Mouse (Mus musculus) neural tube, embryonic 11.5 days (tissue): Measurements from ENCODE around the gene Cap1. TPM values are rescaled to one million over a fixed set of nuclear protein-coding genes. Genes with fewer than 3 reads are reported as not detected.
"Not testable (repeated sequence)": the region's sequence is repeated elsewhere in the genome, so short reads cannot be mapped to it uniquely, and the experiment has no call there.

ENCODE experiments used
- ATAC-seq: fragments of 200-750 bp; cut with Nextera tagmentation; 2 replicates; pipeline ENCODE4 v1.8.0; 2017; ENCODE audit warnings: moderate number of reproducible peaks, mild to moderate bottlenecking, moderate TSS enrichment, moderate library complexity; ENCODE audit not compliant: insufficient read depth, low FRiP score, low TSS enrichment
- DNase-seq: peaks from one replicate; pipeline ENCODE4 v3.0.0-alpha.2; 2015; ENCODE audit warnings: low spot score
- H3K27ac ChIP-seq: fragments of 300-500 bp; sonication (generic); 2 replicates; pipeline ENCODE4 v1.5.1; 2014; ENCODE audit warnings: low read depth, mild to moderate bottlenecking, low read length
- H3K27me3 ChIP-seq: fragments of 300-500 bp; sonication (generic); 2 replicates; pipeline ENCODE4 v1.6.1; 2014; ENCODE audit warnings: mild to moderate bottlenecking, low read length, mixed read lengths; ENCODE audit not compliant: control insufficient read depth, insufficient read depth
- H3K36me3 ChIP-seq: fragments of 300-500 bp; sonication (generic); 2 replicates; pipeline ENCODE4 v1.6.1; 2014; ENCODE audit warnings: mild to moderate bottlenecking, low read length, moderate library complexity, mixed read lengths; ENCODE audit not compliant: control insufficient read depth, insufficient read depth
- H3K4me1 ChIP-seq: fragments of 300-500 bp; sonication (generic); 2 replicates; pipeline ENCODE4 v1.6.1; 2014; ENCODE audit warnings: low read length, mixed read lengths; ENCODE audit not compliant: control insufficient read depth, insufficient read depth
- H3K4me2 ChIP-seq: fragments of 300-500 bp; sonication (generic); 2 replicates; pipeline ENCODE4 v1.6.1; 2014; ENCODE audit warnings: low read depth, mild to moderate bottlenecking, moderate library complexity
- H3K4me3 ChIP-seq: fragments of 300-500 bp; sonication (generic); 2 replicates; pipeline ENCODE4 v1.5.1; 2014; ENCODE audit warnings: low read depth, low read length
- H3K9ac ChIP-seq: fragments of 300-500 bp; sonication (generic); 2 replicates; pipeline ENCODE4 v1.6.1; 2014; ENCODE audit warnings: mild to moderate bottlenecking, low read length
- H3K9me3 ChIP-seq: fragments of 300-500 bp; sonication (generic); 2 replicates; pipeline ENCODE4 v1.6.1; 2016; ENCODE audit warnings: low read length; ENCODE audit not compliant: control insufficient read depth
- whole genome bisulfite sequencing: fragments of 180-500 bp; shearing (Covaris S2); extraction: QIAGEN DNeasy Blood & Tissue Kit; methylation state at CpG from one replicate; pipeline ENCODE4 v1.1.7; 2014; 5-methylcytosine and 5-hydroxymethylcytosine counted together
- polyA plus RNA-seq: library from polyadenylated mRNA; unstranded; fragments of >200 nt; fragmentation: Nextera tagmentation; extraction: Ambion mirVana; gene quantifications from 2 replicates; pipeline ENCODE4 v1.2.1, GENCODE M21; 2014

The Cap1 gene
- polyA plus RNA-seq, 1 experiment from 2014 or later, result 73.6 TPM

DNA sequence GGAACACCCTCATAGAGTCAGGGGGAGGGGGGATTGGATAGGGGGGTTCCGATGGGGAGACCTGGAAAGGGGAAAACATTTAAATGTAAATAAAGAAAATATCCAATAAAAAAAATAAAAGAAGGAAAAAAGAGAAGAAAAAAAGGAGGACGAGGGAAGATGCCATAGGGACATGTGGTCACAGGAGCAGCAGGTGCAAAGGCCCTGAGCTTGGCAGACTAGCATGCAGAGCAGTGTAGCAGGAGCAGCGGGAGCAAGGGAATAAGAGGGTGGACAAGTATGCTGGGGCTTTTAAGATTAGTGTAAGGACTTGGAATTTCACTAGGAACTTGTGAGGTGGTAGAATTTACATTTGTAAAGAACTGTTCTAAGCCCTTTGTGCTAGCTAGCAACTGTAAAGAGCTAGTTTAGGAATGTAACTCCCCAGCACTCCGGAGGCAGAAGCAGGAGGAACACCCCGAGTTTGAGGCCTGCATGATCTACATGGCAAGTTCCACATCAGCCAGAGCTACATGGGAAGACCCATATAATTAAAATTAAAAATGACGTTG, 48.6 kb downstream of the Cap1 start:
- H3K36me3 ChIP-seq, result peaks cover 4% of the 10 kb centered on the region; the same call in 1 of the 2 replicates
- H3K9me3 ChIP-seq, result no peaks in the 10 kb centered on the region
- no peak overlapping the region for H3K27ac ChIP-seq
- WGBS, result 68% methylated on average over 6 of the region's 6 CpGs
- peaks cover 4% of the 10 kb centered on the region for H3K4me1 ChIP-seq
- no peaks in the 10 kb centered on the region for H3K27me3 ChIP-seq
- DNase-seq (no peak), ATAC-seq (no peak)
- H3K9ac ChIP-seq, result no peak overlapping the region
- H3K4me3 ChIP-seq, result no peak overlapping the region
- H3K4me2 ChIP-seq, result peak overlapping the region; percentile 67

DNA sequence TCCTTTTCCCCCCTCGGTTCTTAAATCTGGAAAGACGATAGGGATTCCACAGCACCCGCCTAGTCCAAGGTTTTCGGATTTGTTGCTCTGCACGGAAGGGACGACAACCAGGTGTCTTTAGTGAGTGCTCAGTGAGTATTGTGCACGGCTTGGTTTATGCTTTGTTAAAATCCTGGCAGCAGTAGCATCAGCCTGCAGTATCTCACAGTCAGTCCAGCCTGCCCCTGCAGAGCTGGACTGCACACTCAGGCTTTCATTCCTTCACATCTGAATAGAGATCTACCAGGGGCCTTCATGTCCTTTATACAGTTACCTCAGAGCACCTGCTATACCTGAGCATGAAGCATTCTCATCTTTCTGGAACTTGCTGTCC, 49.5 kb downstream of the Cap1 start:
- no peak for DNase-seq
- Histone ChIP-seq H3K4me1 (peaks cover 6% of the 10 kb centered on the region), H3K9me3 (no peaks in the 10 kb centered on the region), H3K4me3 (peak overlapping the region; percentile 63), H3K27ac (no peak overlapping the region), H3K9ac (peak overlapping the region; percentile 69), H3K36me3 (no peaks in the 10 kb centered on the region), H3K4me2 (peak overlapping the region; percentile 67), H3K27me3 (no peaks in the 10 kb centered on the region)
- whole genome bisulfite sequencing, result 0% methylated on average over 7 of the region's 7 CpGs
- peak; percentile 14 for ATAC-seq

DNA sequence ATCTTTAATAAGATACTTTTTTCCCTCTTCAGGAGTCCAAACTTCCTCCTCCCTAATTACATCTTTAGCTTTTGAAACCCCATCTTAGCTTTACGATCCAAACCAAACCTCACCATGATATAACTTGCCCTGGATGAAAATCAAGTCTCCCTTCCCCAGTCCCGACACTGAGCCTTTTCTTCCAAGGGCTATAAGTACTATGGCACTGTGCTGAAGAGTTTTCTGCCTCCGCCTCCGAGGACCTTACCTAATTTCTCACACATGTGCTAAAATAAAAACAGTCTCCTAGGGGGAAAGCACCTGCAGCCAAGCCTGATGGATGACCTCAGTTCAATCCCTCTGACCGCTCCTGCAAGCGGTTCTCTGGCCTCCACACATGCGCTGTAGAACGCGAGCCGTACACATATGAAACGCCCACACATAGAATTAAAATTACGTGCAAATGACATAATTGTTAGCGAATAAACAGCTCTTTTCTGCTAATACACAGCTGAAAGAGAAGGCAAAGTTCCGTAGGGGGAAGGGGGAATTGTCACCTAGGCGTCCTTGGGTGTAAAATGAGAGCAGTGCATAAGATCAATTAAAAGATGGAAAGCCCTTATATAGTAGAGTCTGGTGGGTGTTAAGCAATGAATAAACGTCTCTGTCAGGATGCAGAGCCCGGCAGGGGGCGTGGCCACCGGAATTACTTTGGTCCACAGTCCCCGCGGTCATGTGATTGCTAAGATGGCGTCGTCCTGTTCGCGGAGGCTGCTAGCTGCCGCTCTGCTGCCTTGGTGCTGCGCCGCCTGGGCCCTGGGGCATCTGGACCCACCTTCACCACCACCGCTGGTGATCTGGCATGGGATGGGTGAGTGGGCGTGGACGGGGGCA, 50.1 kb downstream of the Cap1 start, which contains the start of gene Ppt1:
Ppt1 (plus strand) TSS at position 713 of the 873 bp plus-strand sequence.
- H3K27me3 ChIP-seq, result no peaks in the 10 kb centered on the region
- peak; percentile 89 for DNase-seq
- 5% methylated on average over 31 of the region's 31 CpGs for WGBS
- H3K27ac ChIP-seq, result 0 out of 2 replicates have a peak within 1 kb of the TSS, but pooled peaks have one; percentile 0
- no peaks in the 10 kb centered on the region for H3K9me3 ChIP-seq
- peak; percentile 79 for ATAC-seq
- no peaks in the 10 kb centered on the region for H3K36me3 ChIP-seq
- H3K4me3 ChIP-seq, result peak within 1 kb of the TSS; percentile 63
- peak within 1 kb of the TSS; percentile 69 for H3K9ac ChIP-seq
- H3K4me2 ChIP-seq, result peak within 1 kb of the TSS; percentile 67
- peaks cover 6% of the 10 kb centered on the region for H3K4me1 ChIP-seq

DNA sequence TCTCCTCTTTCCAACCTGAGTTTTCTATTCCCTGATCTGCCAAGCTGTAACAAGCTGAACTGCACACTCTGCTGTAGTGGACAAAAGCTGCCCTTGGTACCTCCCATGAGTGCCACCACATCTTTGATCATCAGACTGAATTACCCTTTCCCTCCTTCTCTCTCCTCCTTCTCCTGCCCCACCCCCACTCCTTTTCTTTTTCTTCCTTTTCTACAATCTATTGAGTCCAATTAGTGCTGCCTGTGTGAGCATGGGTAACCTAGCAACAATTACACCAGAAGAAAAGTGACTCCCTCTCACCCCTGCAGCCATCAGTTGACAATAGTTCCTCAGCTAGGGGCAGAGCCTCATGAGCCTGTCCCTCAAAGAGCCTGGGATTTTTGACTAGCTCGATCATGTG, 54.0 kb downstream of the Cap1 start:
- no peaks in the 10 kb centered on the region for H3K9me3 ChIP-seq
- ATAC-seq (peak; percentile 79), DNase-seq (peak; percentile 55)
- no peaks in the 10 kb centered on the region for H3K36me3 ChIP-seq
- no peak overlapping the region for H3K4me2 ChIP-seq
- H3K4me3 ChIP-seq, result no peak overlapping the region
- H3K4me1 ChIP-seq, result peaks cover 5% of the 10 kb centered on the region
- H3K9ac ChIP-seq, result no peak overlapping the region
- H3K27me3 ChIP-seq, result no peaks in the 10 kb centered on the region
- H3K27ac ChIP-seq, result 0 out of 2 replicates have a peak overlapping the region, but pooled peaks have one; percentile 17
- 0% methylated on average over 1 of the region's 1 CpGs for WGBS

DNA sequence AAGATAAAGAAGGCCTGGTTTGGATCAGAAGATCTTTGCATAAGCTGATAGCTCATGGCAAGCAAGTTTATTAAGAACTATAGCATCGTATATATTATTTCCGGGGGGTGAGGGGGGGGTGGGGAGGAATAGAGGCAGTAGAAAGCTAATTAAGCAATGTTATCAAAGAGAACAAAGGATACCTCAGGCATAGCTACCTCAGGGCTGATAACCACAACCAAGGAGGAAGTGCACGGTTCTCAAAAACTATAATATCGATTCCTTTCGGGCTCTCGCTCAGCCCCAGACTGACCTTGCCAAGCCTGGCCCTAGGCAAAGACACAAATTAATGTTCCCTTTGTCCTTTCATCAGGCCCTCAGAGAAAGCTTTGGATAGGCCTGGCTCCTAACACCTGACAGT, 56.5 kb downstream of the Cap1 start:
- Histone ChIP-seq H3K36me3 (no peaks in the 10 kb centered on the region), H3K9ac (no peak overlapping the region), H3K9me3 (no peaks in the 10 kb centered on the region), H3K27me3 (no peaks in the 10 kb centered on the region), H3K27ac (no peak overlapping the region), H3K4me1 (0 out of 2 replicates have a peak, but pooled peaks cover 2% of the 10 kb centered on the region), H3K4me2 (no peak overlapping the region), H3K4me3 (no peak overlapping the region)
- DNase-seq (no peak), ATAC-seq (no peak)
- WGBS, result 95% methylated on average over 6 of the region's 6 CpGs

DNA sequence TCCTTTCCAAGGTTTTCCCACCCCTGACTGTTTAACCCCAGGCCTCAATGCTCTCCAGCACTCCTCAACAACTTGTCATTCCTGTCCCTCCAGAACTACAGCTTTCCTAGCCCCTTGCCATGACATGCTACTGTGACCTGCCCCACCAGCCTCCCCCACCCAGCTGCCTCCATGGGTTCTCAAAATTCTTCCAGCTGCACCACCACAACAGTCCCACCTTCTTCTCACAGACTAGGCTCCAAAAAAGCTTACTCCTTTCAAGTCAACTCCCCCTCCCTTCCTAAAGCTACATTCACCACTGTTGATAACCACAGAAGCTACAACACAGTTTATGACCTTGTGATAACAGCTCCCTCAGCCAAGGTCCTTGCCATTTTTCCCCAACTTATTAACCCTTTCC, 58.2 kb downstream of the Cap1 start:
- Histone ChIP-seq H3K4me2 (no peak overlapping the region), H3K4me1 (0 out of 2 replicates have a peak, but pooled peaks cover 2% of the 10 kb centered on the region), H3K27ac (no peak overlapping the region), H3K27me3 (no peaks in the 10 kb centered on the region), H3K36me3 (no peaks in the 10 kb centered on the region), H3K4me3 (no peak overlapping the region), H3K9me3 (no peaks in the 10 kb centered on the region), H3K9ac (no peak overlapping the region)
- DNase-seq (no peak), ATAC-seq (no peak)

DNA sequence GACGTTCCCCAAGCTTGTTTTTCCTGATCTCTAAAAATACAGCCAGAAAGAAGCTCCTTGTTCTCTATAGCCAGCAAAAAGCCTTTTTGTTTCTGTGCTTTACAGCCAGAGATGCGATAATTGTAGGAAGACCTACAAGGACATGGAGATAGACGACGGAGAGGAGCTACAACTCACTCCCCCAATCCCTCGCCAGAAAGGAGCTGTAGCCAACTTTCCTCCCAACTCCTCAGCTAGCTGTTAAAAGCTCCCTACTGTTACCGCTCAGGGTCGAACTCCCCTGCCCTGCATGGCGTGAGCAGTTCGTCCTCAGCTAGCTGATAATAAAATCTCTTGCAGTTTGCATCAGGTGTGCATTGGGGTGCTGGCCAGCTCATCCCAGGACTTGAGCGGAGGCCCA, 64.9 kb downstream of the Cap1 start:
- H3K9ac ChIP-seq, DNase-seq, H3K27me3 ChIP-seq, H3K36me3 ChIP-seq, H3K27ac ChIP-seq, ATAC-seq, H3K4me2 ChIP-seq, H3K4me3 ChIP-seq, H3K9me3 ChIP-seq, H3K4me1 ChIP-seq: not testable (repeated sequence)
- WGBS, result 33% methylated on average over 10 of the region's 10 CpGs

DNA sequence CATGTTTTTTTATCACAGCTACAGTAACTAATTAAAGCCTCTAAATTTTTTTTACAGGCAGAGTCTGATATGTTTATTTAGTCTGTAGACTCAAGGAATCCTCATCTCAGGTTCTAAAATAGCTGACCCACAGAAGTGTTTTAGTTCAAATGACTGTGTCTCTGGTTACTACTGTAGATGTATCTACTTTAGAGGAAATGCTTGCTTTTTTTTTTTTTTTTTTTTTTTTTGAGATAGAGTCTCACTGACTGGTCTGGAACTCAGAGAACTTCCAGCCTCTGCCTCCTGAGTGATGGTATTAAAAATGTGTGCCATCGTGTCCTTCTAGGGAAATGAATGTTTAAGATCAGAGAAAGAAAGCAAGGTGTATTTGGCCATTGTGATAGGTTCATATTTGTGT, 69.7 kb downstream of the Cap1 start:
- ATAC-seq (no peak), DNase-seq (no peak)
- H3K4me1 ChIP-seq, result no peaks in the 10 kb centered on the region
- H3K36me3 ChIP-seq, result no peaks in the 10 kb centered on the region
- H3K9ac ChIP-seq, result no peak overlapping the region
- H3K9me3 ChIP-seq, result no peaks in the 10 kb centered on the region
- no peak overlapping the region for H3K4me2 ChIP-seq
- WGBS, result 81% methylated on average over 1 of the region's 1 CpGs
- no peak overlapping the region for H3K27ac ChIP-seq
- H3K27me3 ChIP-seq, result no peaks in the 10 kb centered on the region
- H3K4me3 ChIP-seq, result no peak overlapping the region

DNA sequence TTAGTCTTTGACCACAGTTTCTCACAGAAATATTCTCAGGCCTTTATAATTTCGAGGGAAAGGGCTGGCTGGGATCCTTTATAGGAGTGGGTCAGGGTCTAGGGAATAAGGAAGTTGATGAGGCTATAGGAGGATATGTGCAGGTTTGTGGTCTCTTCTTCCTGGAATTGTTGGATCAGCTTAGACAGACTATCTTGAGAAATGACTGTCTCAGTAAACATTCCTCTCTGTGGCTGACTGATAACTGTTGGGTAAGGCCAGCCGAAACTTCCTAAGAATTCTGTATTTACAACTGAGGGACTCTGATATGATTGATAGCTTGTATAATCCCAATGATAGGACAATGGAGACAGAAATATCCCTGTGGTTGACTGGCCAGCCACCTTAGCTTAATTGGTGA, 74.0 kb downstream of the Cap1 start:
- no peak overlapping the region for H3K27ac ChIP-seq
- H3K4me2 ChIP-seq, result no peak overlapping the region
- no peak for DNase-seq
- no peak overlapping the region for H3K9ac ChIP-seq
- no peaks in the 10 kb centered on the region for H3K36me3 ChIP-seq
- no peaks in the 10 kb centered on the region for H3K27me3 ChIP-seq
- H3K4me3 ChIP-seq, result no peak overlapping the region
- no peaks in the 10 kb centered on the region for H3K9me3 ChIP-seq
- no peaks in the 10 kb centered on the region for H3K4me1 ChIP-seq
- ATAC-seq, result no peak
- 72% methylated on average over 2 of the region's 2 CpGs for WGBS
